Mouse (Mus musculus) cerebellum, postnatal 25 days (tissue): ENCODE data around the gene Gm49450.
A peak's percentile ranks its signal among the peaks of the same experiment; 100 is the strongest.

Experiments
- DNase-seq, 2 experiments: peaks; one replicate each; pipeline ENCODE4 v3.0.0; 2021; ENCODE audit warnings: mixed read lengths in 2 of 2

The Gm49450 gene

GRCm38 (mm10) chr15:98985240-98985981, 32.1 kb upstream of the Gm49450 start:
- peak; percentile 82 to 85 for DNase-seq

- DNase-seq = peak; percentile 58 to 63
Measured at GRCm38 (mm10) chr15:98984681-98985080, 31.3 kb upstream of the Gm49450 start.

- peak; percentile 49 to 61 for DNase-seq
Measured at GRCm38 (mm10) chr15:98983431-98984081, 30.2 kb upstream of the Gm49450 start.

- DNase-seq = no peak
Measured at GRCm38 (mm10) chr15:98982100-98982499, 28.7 kb upstream of the Gm49450 start.

GRCm38 (mm10) chr15:98980012-98980614, 26.8 kb upstream of the Gm49450 start:
- DNase-seq = peak in 1 of 2 experiments; percentile 36

GRCm38 (mm10) chr15:98978409-98979172, 25.2 kb upstream of the Gm49450 start:
- DNase-seq = peak in 1 of 2 experiments; percentile 16

GRCm38 (mm10) chr15:98977759-98978408, 24.5 kb upstream of the Gm49450 start:
- peak in 1 of 2 experiments; percentile 69 for DNase-seq

GRCm38 (mm10) chr15:98976763-98977758, 23.7 kb upstream of the Gm49450 start:
- DNase-seq = peak in 1 of 2 experiments; percentile 31

- DNase-seq = peak; percentile 63 to 65
Measured at GRCm38 (mm10) chr15:98973015-98973614, 19.8 kb upstream of the Gm49450 start.

- peak; percentile 46 to 51 for DNase-seq
Measured at GRCm38 (mm10) chr15:98971576-98972320, 18.4 kb upstream of the Gm49450 start.

- DNase-seq = peak in 1 of 2 experiments; percentile 18
Measured at GRCm38 (mm10) chr15:98971111-98971510, 17.8 kb upstream of the Gm49450 start.

- DNase-seq = peak in 1 of 2 experiments; percentile 22
Measured at GRCm38 (mm10) chr15:98969372-98970101, 16.2 kb upstream of the Gm49450 start.

- DNase-seq = peak; percentile 84 to 90
Measured at GRCm38 (mm10) chr15:98968701-98969371, 15.5 kb upstream of the Gm49450 start.

- DNase-seq = no peak
Measured at GRCm38 (mm10) chr15:98959531-98959930, 6.2 kb upstream of the Gm49450 start.

- no peak for DNase-seq
Measured at GRCm38 (mm10) chr15:98958901-98959420, 5.6 kb upstream of the Gm49450 start.

GRCm38 (mm10) chr15:98957475-98957874, 4.1 kb upstream of the Gm49450 start:
- no peak for DNase-seq

- no peak for DNase-seq
Measured at GRCm38 (mm10) chr15:98956000-98956399, 2.6 kb upstream of the Gm49450 start.

GRCm38 (mm10) chr15:98955324-98955723, 2.0 kb upstream of the Gm49450 start:
- no peak for DNase-seq
